Mouse (Mus musculus) myocyte (in vitro differentiated cells): ENCODE measurements around the gene Chn2.

Source experiments
- E2F4 ChIP-seq: IDR thresholded peaks from one replicate; pipeline ENCODE4 v1.6.1; 2011; ENCODE audit warnings: mild to moderate bottlenecking, control low read depth, moderate library complexity; ENCODE audit not compliant: insufficient read depth
- POLR2A ChIP-seq: IDR thresholded peaks from one replicate; pipeline ENCODE4 v1.6.1; 2011; ENCODE audit warnings: low read depth, mild to moderate bottlenecking, control low read depth, moderate library complexity; ENCODE audit not compliant: insufficient read length
- POLR2AphosphoS2 ChIP-seq: IDR thresholded peaks from one replicate; pipeline ENCODE4 v1.6.1; 2011; ENCODE audit warnings: low read depth, control low read depth; ENCODE audit not compliant: insufficient read length

GRCm38 (mm10) chr6:54075419-54075818 is 36.1 kb downstream of the Chn2 start:
- TF ChIP-seq POLR2AphosphoS2 (no peak), E2F4 (no peak), POLR2A (no peak)
